Mouse (Mus musculus): ENCODE data around the gene Asprv1. TPM values are rescaled to one million over a fixed set of nuclear protein-coding genes. Genes with fewer than 3 reads are reported as not detected.
A peak's percentile ranks its signal among the peaks of the same experiment; 100 is the strongest.

Gene Asprv1
- total RNA-seq, 2 experiments from 2014 or later: 0.60 to 1.1 TPM

- no peak for DNase-seq
Measured at GRCm38 (mm10) chr6:86665560-86666307, 37.8 kb downstream of the Asprv1 start.

GRCm38 (mm10) chr6:86667061-86667460, 39.1 kb downstream of the Asprv1 start:
- no peak for DNase-seq

GRCm38 (mm10) chr6:86668580-86669239, 40.7 kb downstream of the Asprv1 start, which contains the start of gene Mxd1:
Gene Mxd1 (minus strand): TSS chr6:86669161.
- no peak for DNase-seq

- peak; percentile 100 for DNase-seq
Measured at GRCm38 (mm10) chr6:86669240-86669727, 41.3 kb downstream of the Asprv1 start.

- DNase-seq: peak; percentile 63
Measured at GRCm38 (mm10) chr6:86670873-86671272, 42.9 kb downstream of the Asprv1 start.

- DNase-seq: no peak
Measured at GRCm38 (mm10) chr6:86678341-86678740, 50.4 kb downstream of the Asprv1 start.

Other genes starting within 250 kb of the Asprv1 start
- gene Pcyox1, start 231.0 kb upstream of the Asprv1 start, total RNA-seq (2021): 100 to 1,000 TPM; 149 to 167 TPM
- gene Tia1, start 223.9 kb upstream of the Asprv1 start, total RNA-seq (2021): 10 to 100 TPM; 43.8 to 86.4 TPM
- under 1 TPM in 1 of 2 experiments, not detected in 1; 0.85 TPM for gene Gm44790, start 201.5 kb upstream of the Asprv1 start, total RNA-seq (2021)
- 10 to 100 TPM; 15.3 to 17.7 TPM for gene C87436, start 189.8 kb upstream of the Asprv1 start, total RNA-seq (2021)
- 100 to 1,000 TPM; 233 to 243 TPM for gene Pcbp1, start 101.8 kb upstream of the Asprv1 start, total RNA-seq (2021)
- 10 to 100 TPM in 1 of 2 experiments, 1 to 10 TPM in 1; 8.7 to 10.4 TPM for gene Mxd1, start 41.0 kb downstream of the Asprv1 start, total RNA-seq (2021)
- 10 to 100 TPM; 59.0 to 63.9 TPM for gene Snrnp27, start 56.4 kb downstream of the Asprv1 start, total RNA-seq (2021)
- gene Gmcl1, start 105.2 kb downstream of the Asprv1 start, total RNA-seq (2021): 10 to 100 TPM; 12.2 to 15.9 TPM
- 10 to 100 TPM; 56.1 to 61.2 TPM for gene Anxa4, start 165.4 kb downstream of the Asprv1 start, total RNA-seq (2021)
- 10 to 100 TPM; 63.1 to 69.5 TPM for gene Aak1, start 221.4 kb downstream of the Asprv1 start, total RNA-seq (2021)